In the genomic region with DNA sequence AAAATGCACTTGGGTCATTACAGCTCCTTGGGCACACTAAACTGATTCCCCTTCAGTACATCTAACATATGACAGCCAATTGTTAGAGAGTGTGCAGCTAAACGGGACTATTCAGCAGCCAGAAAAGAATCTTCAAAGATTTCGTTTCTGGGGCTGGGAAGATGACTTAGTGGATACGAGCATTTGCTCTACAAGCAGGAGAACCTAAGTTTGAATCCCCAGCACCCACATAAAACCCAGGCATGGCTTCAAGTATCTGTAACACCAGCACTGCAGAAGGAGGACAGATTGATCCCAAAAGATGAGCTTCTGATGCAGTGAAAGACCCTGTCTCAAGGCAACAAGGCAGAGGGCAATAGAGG, we compare ENCODE assay signal across 9 mouse cellular contexts. TPM values are rescaled to one million over a fixed set of nuclear protein-coding genes. Genes with fewer than 3 reads are reported as not detected.
DNase-seq lines count a peak whose midpoint lies in the region; ATAC-seq and TF ChIP-seq lines count a peak whose summit lies in the region.
"Had no signal": no experiment of that assay in that cellular context is flagged by ENCODE, and none has a peak within 500 bp of the region (broad histone marks: within the 10 kb centered on the region; RNA-seq: fewer than 3 reads in every experiment).

No protein-coding gene starts in this region.

- no peak overlapping the region; the same call in 1 of the 2 replicates for H3K4me3 ChIP-seq in layer of hippocampus, adult 2 months
- peak overlapping the region; percentile 95 for H3K4me3 ChIP-seq in midbrain, embryonic 16.5 days (ENCODE audit: low read depth, low read length)

- no peak for ATAC-seq in CD4-positive, CD25-positive, alpha-beta regulatory T cell, adult 4 months
- ATAC-seq in midbrain, embryonic 16.5 days, result no peak

- H3K4me2 ChIP-seq in midbrain, embryonic 16.5 days (ENCODE audit: low read length), result peak overlapping the region; percentile 50

- WGBS in midbrain, embryonic 16.5 days, result 42% methylated on average over 3 of the region's 3 CpGs

- H3K36me3 ChIP-seq in midbrain, embryonic 16.5 days (ENCODE audit: control insufficient read depth, insufficient read depth, low read length), result no peaks in the 10 kb centered on the region

- H3K4me1 ChIP-seq in midbrain, embryonic 16.5 days (ENCODE audit: control insufficient read depth, insufficient read depth, low read length), result peaks cover 26% of the 10 kb centered on the region

- H3K27me3 ChIP-seq in midbrain, embryonic 16.5 days (ENCODE audit: control insufficient read depth, insufficient read depth, low read depth, low read length), result no peaks in the 10 kb centered on the region

- H3K9me3 ChIP-seq in midbrain, embryonic 16.5 days (replicated peaks; ENCODE audit: control insufficient read depth, low read length, poor library complexity, severe bottlenecking), result no peaks in the 10 kb centered on the region

- H3K9ac ChIP-seq in midbrain, embryonic 16.5 days (ENCODE audit: low read depth, low read length), result peak overlapping the region; percentile 96

- peak; percentile 1 for DNase-seq in CD4-positive, CD25-positive, alpha-beta regulatory T cell, adult 2 months (ENCODE audit: low read depth, low spot score)
- DNase-seq in layer of hippocampus, adult 2 months (ENCODE audit: low spot score in 2 of 2), result no peak
- no peak for DNase-seq in layer of hippocampus, adult 8-10 months (ENCODE audit: low spot score in 2 of 2)
- peak; percentile 32 for DNase-seq in induced T-regulatory cell, adult 2 months (ENCODE audit: low read depth)
- DNase-seq in right cerebral cortex, postnatal 10 days (ENCODE audit: low spot score in 2 of 2), result no peak
- DNase-seq in right cerebral cortex, postnatal 4 days, result no peak
- DNase-seq: kidney, adult 9 months had no signal

- TF ChIP-seq CTCF in layer of hippocampus, adult 2 months (conservative IDR thresholded peaks at IDR 0.05), result peak; percentile 32; the same call in 1 of the 2 replicates

- H3K27ac ChIP-seq in layer of hippocampus, adult 2 months, result 0 out of 2 replicates have a peak overlapping the region, but pooled peaks have one; percentile 97
- H3K27ac ChIP-seq in midbrain, embryonic 16.5 days (ENCODE audit: low read length), result peak overlapping the region; percentile 98

RNA-seq across cellular contexts. Expression of a gene that starts 1.4 kb away (rescaled TPM):
- 1 to 10 TPM; 6.7 to 7.0 TPM for polyA plus RNA-seq in CD4-positive, CD25-positive, alpha-beta regulatory T cell, adult 4 months (2017; shearing (Covaris generic))
- total RNA-seq in layer of hippocampus, adult 2 months (2021), result 10 to 100 TPM; 51.9 to 54.5 TPM
- total RNA-seq in layer of hippocampus, adult 8-10 months (2022), result 10 to 100 TPM; 46.3 to 54.1 (median 50.4) TPM
- polyA plus RNA-seq in midbrain, embryonic 16.5 days (2015; fragmentation: Nextera tagmentation; extraction: Ambion mirVana), result 47.9 and 52.9 TPM in 2 replicates

RNA-seq across cellular contexts. Expression of a gene that starts 53.2 kb away (rescaled TPM):
- polyA plus RNA-seq in CD4-positive, CD25-positive, alpha-beta regulatory T cell, adult 4 months (2017; shearing (Covaris generic)), result 10 to 100 TPM; 56.6 to 62.2 TPM
- 10 to 100 TPM; 45.4 to 49.7 TPM for total RNA-seq in layer of hippocampus, adult 2 months (2021)
- total RNA-seq in layer of hippocampus, adult 8-10 months (2022), result 10 to 100 TPM; 38.5 to 50.9 (median 45.0) TPM
- 24.1 and 26.6 TPM in 2 replicates for polyA plus RNA-seq in midbrain, embryonic 16.5 days (2015; fragmentation: Nextera tagmentation; extraction: Ambion mirVana)

Comparison
In these comparisons a context has a peak if more than half of its experiments do, and no peak if none do; other contexts are left out.
1. DNase-seq: peak in CD4-positive, CD25-positive, alpha-beta regulatory T cell, adult 2 months (single experiment) and induced T-regulatory cell, adult 2 months (single experiment); none in layer of hippocampus, adult 2 months (0 of 2), layer of hippocampus, adult 8-10 months (0 of 2), right cerebral cortex, postnatal 10 days (0 of 2) and right cerebral cortex, postnatal 4 days (single experiment).